Mouse (Mus musculus) midbrain, embryonic 15.5 days (tissue): Measurements from ENCODE around the gene Upf2. TPM values are rescaled to one million over a fixed set of nuclear protein-coding genes. Genes with fewer than 3 reads are reported as not detected.
"Not testable (repeated sequence)": the region's sequence is repeated elsewhere in the genome, so short reads cannot be mapped to it uniquely, and the experiment has no call there.

Source experiments
- ATAC-seq: fragments of 200-750 bp; cut with Nextera tagmentation; replicated peaks from 2 replicates; pipeline ENCODE4 v1.8.0; 2017; ENCODE audit warnings: moderate TSS enrichment
- H3K27ac ChIP-seq: fragments of 300-500 bp; sonication (generic); 2 replicates; pipeline ENCODE4 v1.5.1; 2015; ENCODE audit warnings: mild to moderate bottlenecking, inconsistent platforms
- H3K27me3 ChIP-seq: fragments of 300-500 bp; sonication (generic); replicated peaks from 2 replicates; pipeline ENCODE4 v1.6.1; 2015; ENCODE audit warnings: inconsistent platforms
- H3K36me3 ChIP-seq: fragments of 300-500 bp; sonication (generic); replicated peaks from 2 replicates; pipeline ENCODE4 v1.6.1; 2015; ENCODE audit warnings: inconsistent platforms
- H3K4me1 ChIP-seq: fragments of 300-500 bp; sonication (generic); 2 replicates; pipeline ENCODE4 v1.6.1; 2015; ENCODE audit warnings: inconsistent platforms
- H3K4me2 ChIP-seq: fragments of 300-500 bp; sonication (generic); 2 replicates; pipeline ENCODE4 v1.6.1; 2015; ENCODE audit warnings: inconsistent platforms, mild to moderate bottlenecking, moderate library complexity
- H3K4me3 ChIP-seq: fragments of 300-500 bp; sonication (generic); 2 replicates; pipeline ENCODE4 v1.5.1; 2015; ENCODE audit warnings: mild to moderate bottlenecking, inconsistent platforms
- H3K9ac ChIP-seq: fragments of 300-500 bp; sonication (generic); 2 replicates; pipeline ENCODE4 v1.6.1; 2015; ENCODE audit warnings: mild to moderate bottlenecking, inconsistent platforms
- H3K9me3 ChIP-seq: fragments of 300-500 bp; sonication (generic); 2 replicates; pipeline ENCODE4 v1.6.1; 2016; ENCODE audit warnings: inconsistent platforms
- WGBS: fragments of 180-500 bp; shearing (Covaris S2); methylation state at CpG from one replicate; pipeline ENCODE4 v1.1.7; 2015; ENCODE audit warnings: mixed read lengths; 5-methylcytosine and 5-hydroxymethylcytosine counted together
- polyA plus RNA-seq: library from polyadenylated mRNA; unstranded; fragments of >200 nt; fragmentation: Nextera tagmentation; extraction: Ambion mirVana; gene quantifications from 2 replicates; pipeline ENCODE4 v1.2.1, GENCODE M21; 2015

Upf2 gene
- polyA plus RNA-seq, 1 experiment from 2014 or later, result 8.8 TPM

DNA sequence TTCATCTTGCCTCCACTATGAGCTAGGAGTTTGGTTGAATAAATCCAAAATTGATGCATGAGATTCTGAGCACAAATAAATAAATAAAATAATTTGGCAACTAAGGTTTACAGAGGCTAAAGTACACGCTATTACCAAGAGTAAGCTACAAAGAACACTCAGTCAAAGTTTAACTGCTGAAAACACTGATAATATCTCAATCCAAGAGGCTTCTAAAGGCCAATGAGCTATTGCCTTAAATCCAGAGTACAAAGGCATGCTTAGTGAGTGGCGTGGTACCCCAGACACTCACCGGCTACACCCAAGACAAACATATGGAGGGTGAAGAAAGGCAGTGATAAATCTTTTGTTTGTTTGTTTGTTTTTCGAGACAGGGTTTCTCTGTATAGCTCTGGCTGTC, 14.7 kb upstream of the Upf2 start:
- Histone ChIP-seq H3K4me1 (no peaks in the 10 kb centered on the region; the same call in 1 of the 2 replicates), H3K9me3 (no peaks in the 10 kb centered on the region), H3K9ac (no peak overlapping the region), H3K4me3 (no peak overlapping the region), H3K27me3 (no peaks in the 10 kb centered on the region), H3K4me2 (no peak overlapping the region), H3K27ac (no peak overlapping the region), H3K36me3 (no peaks in the 10 kb centered on the region)
- ATAC-seq, result no peak
- WGBS, result 87% methylated on average over 4 of the region's 4 CpGs

GRCm38 (mm10) chr2:5939319-5939718, 11.9 kb upstream of the Upf2 start:
- no peak overlapping the region for H3K4me3 ChIP-seq
- H3K27me3 ChIP-seq, result no peaks in the 10 kb centered on the region
- no peak overlapping the region for H3K9ac ChIP-seq
- no peaks in the 10 kb centered on the region for H3K36me3 ChIP-seq
- H3K9me3 ChIP-seq, result no peaks in the 10 kb centered on the region
- no peak overlapping the region for H3K27ac ChIP-seq
- 92% methylated on average over 3 of the region's 3 CpGs for WGBS
- H3K4me1 ChIP-seq, result peaks cover 14% of the 10 kb centered on the region; the same call in 1 of the 2 replicates
- H3K4me2 ChIP-seq, result no peak overlapping the region
- ATAC-seq, result no peak

- 94% methylated on average over 14 of the region's 14 CpGs for WGBS
- no peaks in the 10 kb centered on the region for H3K36me3 ChIP-seq
- no peak for ATAC-seq
- no peak overlapping the region for H3K9ac ChIP-seq
- H3K9me3 ChIP-seq, result no peaks in the 10 kb centered on the region
- H3K4me1 ChIP-seq, result peaks cover 14% of the 10 kb centered on the region; the same call in 1 of the 2 replicates
- no peak overlapping the region for H3K27ac ChIP-seq
- H3K4me2 ChIP-seq, result no peak overlapping the region
- no peaks in the 10 kb centered on the region for H3K27me3 ChIP-seq
- H3K4me3 ChIP-seq, result no peak overlapping the region
Measured at GRCm38 (mm10) chr2:5939911-5940310, 11.4 kb upstream of the Upf2 start.

DNA sequence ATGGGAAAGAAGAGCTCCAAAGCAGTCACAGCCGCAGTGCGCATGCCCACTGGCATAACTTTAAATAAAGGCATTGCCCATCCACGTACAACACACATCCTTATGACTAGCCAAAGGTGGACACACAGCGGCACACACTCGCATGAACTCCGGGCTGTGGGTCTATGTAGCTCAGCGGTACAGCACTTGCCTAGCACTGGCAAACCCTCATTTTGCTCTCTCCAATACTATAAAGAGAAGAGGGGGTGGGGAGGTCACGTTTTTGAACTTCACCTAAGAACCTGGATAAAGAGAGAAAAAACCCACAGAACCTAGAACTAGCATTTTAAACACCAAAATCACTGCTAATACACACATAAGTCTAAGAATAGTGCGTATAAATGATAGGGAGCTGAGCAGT, 10.3 kb upstream of the Upf2 start:
- Histone ChIP-seq H3K27me3 (no peaks in the 10 kb centered on the region), H3K4me1 (peaks cover 14% of the 10 kb centered on the region; the same call in 1 of the 2 replicates), H3K27ac (no peak overlapping the region), H3K9me3 (no peaks in the 10 kb centered on the region), H3K4me2 (no peak overlapping the region), H3K9ac (no peak overlapping the region), H3K4me3 (no peak overlapping the region), H3K36me3 (no peaks in the 10 kb centered on the region)
- no peak for ATAC-seq
- 93% methylated on average over 9 of the region's 9 CpGs for WGBS

- Histone ChIP-seq H3K27ac (peak overlapping the region; percentile 54), H3K4me1 (peaks cover 14% of the 10 kb centered on the region; the same call in 1 of the 2 replicates), H3K9me3 (no peaks in the 10 kb centered on the region), H3K27me3 (no peaks in the 10 kb centered on the region), H3K4me3 (peak overlapping the region; percentile 81), H3K4me2 (peak overlapping the region; percentile 91), H3K9ac (peak overlapping the region; percentile 77), H3K36me3 (no peaks in the 10 kb centered on the region)
- peak; percentile 55 for ATAC-seq
- WGBS, result 58% methylated on average over 11 of the region's 11 CpGs
Measured at GRCm38 (mm10) chr2:5941861-5942415, 9.3 kb upstream of the Upf2 start.

- peak; percentile 97 for ATAC-seq
- peaks cover 14% of the 10 kb centered on the region; the same call in 1 of the 2 replicates for H3K4me1 ChIP-seq
- H3K36me3 ChIP-seq, result no peaks in the 10 kb centered on the region
- under 1% methylated on average over 36 of the region's 36 CpGs for WGBS
- no peaks in the 10 kb centered on the region for H3K9me3 ChIP-seq
- H3K27ac ChIP-seq, result peak within 1 kb of the TSS; percentile 54
- H3K4me2 ChIP-seq, result peak within 1 kb of the TSS; percentile 91
- H3K4me3 ChIP-seq, result peak within 1 kb of the TSS; percentile 81
- peak within 1 kb of the TSS; percentile 77 for H3K9ac ChIP-seq
- no peaks in the 10 kb centered on the region for H3K27me3 ChIP-seq
Measured at GRCm38 (mm10) chr2:5942416-5943032, 8.7 kb upstream of the Upf2 start, which contains the start of gene Dhtkd1. Dhtkd1 (minus strand) TSS chr2:5942792.

DNA sequence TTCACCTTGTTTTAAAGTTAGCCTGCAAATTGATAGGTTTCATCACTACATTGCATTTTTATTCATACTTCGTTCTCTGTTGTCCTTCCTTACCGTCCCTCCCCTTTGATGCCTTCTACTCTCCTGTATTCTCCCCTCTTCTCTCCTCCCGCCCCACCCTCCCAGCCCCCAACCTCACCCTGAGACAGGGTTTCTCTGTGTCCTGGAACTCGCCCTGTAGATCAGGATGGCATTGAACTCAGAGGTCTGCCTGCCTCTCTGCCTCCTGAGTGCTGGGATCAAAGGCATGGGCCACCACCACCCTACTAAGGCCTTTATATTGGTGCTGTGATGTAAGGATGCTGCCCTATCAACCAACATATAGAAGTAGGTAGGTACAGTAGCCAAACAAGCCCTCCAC, 8.2 kb upstream of the Upf2 start:
- Histone ChIP-seq H3K4me2 (peak overlapping the region; percentile 91), H3K27me3 (no peaks in the 10 kb centered on the region), H3K4me3 (peak overlapping the region; percentile 81; the same call in 1 of the 2 replicates), H3K27ac (no peak overlapping the region), H3K9me3 (no peaks in the 10 kb centered on the region), H3K9ac (no peak overlapping the region), H3K4me1 (peaks cover 14% of the 10 kb centered on the region; the same call in 1 of the 2 replicates), H3K36me3 (no peaks in the 10 kb centered on the region)
- WGBS, result 35% methylated on average over 4 of the region's 4 CpGs
- peak; percentile 57 for ATAC-seq

DNA sequence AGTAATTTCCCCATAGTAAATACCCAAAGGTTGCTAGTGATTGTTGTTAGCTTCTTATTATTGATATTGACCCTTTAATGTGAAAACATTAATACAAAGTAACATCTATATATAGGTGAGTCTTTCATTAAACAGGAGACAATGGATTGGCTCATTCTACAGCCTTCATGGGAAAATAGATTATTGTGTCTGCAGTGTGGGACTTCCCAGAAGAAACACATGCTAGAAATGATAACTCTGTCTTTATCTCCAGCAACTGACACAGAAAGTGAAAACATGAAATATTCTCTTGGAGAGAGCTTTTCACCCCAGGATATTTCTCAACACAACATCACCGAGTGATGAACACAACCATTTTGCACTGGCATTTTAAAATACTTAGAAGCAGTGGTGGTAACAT, 5.6 kb upstream of the Upf2 start:
- H3K4me1 ChIP-seq, result peaks cover 19% of the 10 kb centered on the region
- ATAC-seq, result no peak
- H3K4me2 ChIP-seq, result no peak overlapping the region
- no peak overlapping the region for H3K27ac ChIP-seq
- no peaks in the 10 kb centered on the region for H3K9me3 ChIP-seq
- H3K9ac ChIP-seq, result no peak overlapping the region
- no peaks in the 10 kb centered on the region for H3K36me3 ChIP-seq
- H3K27me3 ChIP-seq, result no peaks in the 10 kb centered on the region
- H3K4me3 ChIP-seq, result no peak overlapping the region
- 98% methylated on average over 1 of the region's 1 CpGs for WGBS

GRCm38 (mm10) chr2:5946876-5947275, 4.4 kb upstream of the Upf2 start:
- no peak overlapping the region for H3K9ac ChIP-seq
- no peak overlapping the region for H3K4me3 ChIP-seq
- H3K9me3 ChIP-seq, result no peaks in the 10 kb centered on the region
- H3K4me1 ChIP-seq, result peaks cover 19% of the 10 kb centered on the region
- H3K4me2 ChIP-seq, result no peak overlapping the region
- 86% methylated on average over 3 of the region's 3 CpGs for WGBS
- ATAC-seq, result no peak
- no peak overlapping the region for H3K27ac ChIP-seq
- H3K36me3 ChIP-seq, result no peaks in the 10 kb centered on the region
- H3K27me3 ChIP-seq, result no peaks in the 10 kb centered on the region

GRCm38 (mm10) chr2:5948964-5949363, 2.3 kb upstream of the Upf2 start:
- Histone ChIP-seq H3K9me3 (no peaks in the 10 kb centered on the region), H3K4me3 (no peak overlapping the region), H3K4me1 (peaks cover 14% of the 10 kb centered on the region), H3K9ac (no peak overlapping the region), H3K36me3 (no peaks in the 10 kb centered on the region), H3K27ac (no peak overlapping the region), H3K27me3 (no peaks in the 10 kb centered on the region), H3K4me2 (no peak overlapping the region)
- 92% methylated on average over 2 of the region's 2 CpGs for WGBS
- ATAC-seq, result no peak

DNA sequence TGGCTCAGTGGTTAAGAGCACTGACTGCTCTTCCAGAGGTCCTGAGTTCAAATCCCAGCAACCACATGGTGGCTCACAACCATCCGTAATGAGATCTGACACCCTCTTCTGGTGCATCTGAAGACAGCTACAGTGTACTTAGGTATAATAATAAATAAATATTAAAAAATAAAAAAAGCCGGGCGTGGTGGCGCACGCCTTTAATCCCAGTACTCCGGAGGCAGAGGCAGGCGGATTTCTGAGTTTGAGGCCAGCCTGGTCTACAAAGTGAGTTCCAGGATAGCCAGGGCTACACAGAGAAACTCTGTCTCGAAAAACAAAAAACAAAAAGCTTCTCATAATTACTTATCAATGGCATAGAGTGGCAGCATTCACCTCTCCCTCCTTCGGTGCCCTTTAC, 1.4 kb upstream of the Upf2 start:
- not testable (repeated sequence) for H3K9me3 ChIP-seq, ATAC-seq, H3K27me3 ChIP-seq, H3K27ac ChIP-seq, H3K36me3 ChIP-seq, H3K9ac ChIP-seq
- peak overlapping the region; percentile 90 for H3K4me2 ChIP-seq
- peaks cover 14% of the 10 kb centered on the region for H3K4me1 ChIP-seq
- WGBS, result 94% methylated on average over 9 of the region's 9 CpGs
- H3K4me3 ChIP-seq, result peak overlapping the region; percentile 99; the same call in 1 of the 2 replicates

- no peaks in the 10 kb centered on the region for H3K36me3 ChIP-seq
- no peaks in the 10 kb centered on the region for H3K27me3 ChIP-seq
- H3K9me3 ChIP-seq, result no peaks in the 10 kb centered on the region
- peaks cover 14% of the 10 kb centered on the region for H3K4me1 ChIP-seq
- peak overlapping the region; percentile 67 for H3K27ac ChIP-seq
- peak overlapping the region; percentile 99 for H3K4me3 ChIP-seq
- peak overlapping the region; percentile 43 for H3K9ac ChIP-seq
- peak overlapping the region; percentile 90 for H3K4me2 ChIP-seq
- 9% methylated on average over 6 of the region's 6 CpGs for WGBS
- ATAC-seq, result no peak
Measured at GRCm38 (mm10) chr2:5950305-5950704, 964 bp upstream of the Upf2 start.
